Mouse (Mus musculus): ENCODE results near the gene Nol9.

- TF ChIP-seq CTCF (IDR thresholded peaks at IDR 0.05; ENCODE audit: low read depth, low read length) (no peak), EP300 (IDR thresholded peaks at IDR 0.05; ENCODE audit: insufficient read depth, low read depth, low read length) (no peak)
Observed at GRCm38 (mm10) chr4:152027524-152027923, 11.6 kb upstream of the Nol9 start, which contains the start of gene Zbtb48.

Data from ES-Bruce4 (cell line).